Mouse (Mus musculus): Measurements from ENCODE around the gene Asic5. TPM values are rescaled to one million over a fixed set of nuclear protein-coding genes. Genes with fewer than 3 reads are reported as not detected.

Gene Asic5
- not detected for total RNA-seq (2021)
- long read RNA-seq, experiment 1, result 0 reads
- long read RNA-seq, experiment 2, result 0 reads

GRCm38 (mm10) chr3:81981990-81982389 lies at the start of gene Asic5:
TSS of gene Asic5 (plus strand) at chr3:81982290.
- intact Hi-C loops (cut with DNase I), result no loop called here
- DNase-seq (ENCODE audit: low spot score in 2 of 2), result no peak

GRCm38 (mm10) chr3:81933348-81933747 lies 48.7 kb upstream of the Asic5 start:
- intact Hi-C loops (cut with DNase I), result loop anchor here (5.0 kb wide), 2 partner anchors 99 to 419 kb away; no protein-coding TSS in a partner anchor
- no peak for DNase-seq (ENCODE audit: low spot score in 2 of 2)

GRCm38 (mm10) chr3:81938924-81939323 lies 43.2 kb upstream of the Asic5 start:
- intact Hi-C loops (cut with DNase I), result no loop called here

GRCm38 (mm10) chr3:81942341-81942740 lies 39.7 kb upstream of the Asic5 start:
- no peak for DNase-seq (ENCODE audit: low spot score in 2 of 2)
- intact Hi-C loops (cut with DNase I), result no loop called here

More at GRCm38 (mm10) chr3:81938924-81939323, 43.2 kb upstream of the Asic5 start:
- no peak for DNase-seq (ENCODE audit: low spot score in 2 of 2)

- DNase-seq (ENCODE audit: low spot score in 2 of 2), result no peak
- intact Hi-C loops (cut with DNase I), result no loop called here
Observed at GRCm38 (mm10) chr3:81943097-81943496, 39.0 kb upstream of the Asic5 start.

GRCm38 (mm10) chr3:81944851-81945393 lies 37.2 kb upstream of the Asic5 start:
- DNase-seq (ENCODE audit: low spot score in 2 of 2), result no peak
- intact Hi-C loops (cut with DNase I), result no loop called here

GRCm38 (mm10) chr3:81949048-81949447 lies 33.0 kb upstream of the Asic5 start:
- DNase-seq (ENCODE audit: low spot score in 2 of 2), result no peak
- intact Hi-C loops (cut with DNase I), result no loop called here

GRCm38 (mm10) chr3:81951785-81952184 lies 30.3 kb upstream of the Asic5 start:
- DNase-seq (ENCODE audit: low spot score in 2 of 2), result no peak
- intact Hi-C loops (cut with DNase I), result no loop called here

GRCm38 (mm10) chr3:81957484-81957883 lies 24.6 kb upstream of the Asic5 start:
- DNase-seq (ENCODE audit: low spot score in 2 of 2), result no peak
- intact Hi-C loops (cut with DNase I), result no loop called here

- no peak for DNase-seq (ENCODE audit: low spot score in 2 of 2)
- intact Hi-C loops (cut with DNase I), result no loop called here
Observed at GRCm38 (mm10) chr3:81961336-81961735, 20.8 kb upstream of the Asic5 start.

GRCm38 (mm10) chr3:81963768-81964167 lies 18.3 kb upstream of the Asic5 start:
- DNase-seq (ENCODE audit: low spot score in 2 of 2), result no peak
- intact Hi-C loops (cut with DNase I), result no loop called here

GRCm38 (mm10) chr3:81964596-81964995 lies 17.5 kb upstream of the Asic5 start:
- intact Hi-C loops (cut with DNase I), result no loop called here
- DNase-seq (ENCODE audit: low spot score in 2 of 2), result no peak

GRCm38 (mm10) chr3:81975607-81976006 lies 6.5 kb upstream of the Asic5 start:
- intact Hi-C loops (cut with DNase I), result no loop called here
- no peak for DNase-seq (ENCODE audit: low spot score in 2 of 2)

GRCm38 (mm10) chr3:81976102-81976501 lies 6.0 kb upstream of the Asic5 start, which contains the start of gene Tdo2:
TSS of gene Tdo2 (minus strand) at chr3:81976202.
- intact Hi-C loops (cut with DNase I), result no loop called here
- no peak for DNase-seq (ENCODE audit: low spot score in 2 of 2)

GRCm38 (mm10) chr3:81981576-81981975 lies 514 bp upstream of the Asic5 start:
- intact Hi-C loops (cut with DNase I), result no loop called here
- DNase-seq (ENCODE audit: low spot score in 2 of 2), result no peak

GRCm38 (mm10) chr3:81983120-81983895 lies 1.2 kb downstream of the Asic5 start:
- intact Hi-C loops (cut with DNase I), result no loop called here
- DNase-seq (ENCODE audit: low spot score in 2 of 2), result no peak

GRCm38 (mm10) chr3:81985100-81985499 lies 3.0 kb downstream of the Asic5 start:
- intact Hi-C loops (cut with DNase I), result no loop called here
- DNase-seq (ENCODE audit: low spot score in 2 of 2), result no peak

- no peak for DNase-seq (ENCODE audit: low spot score in 2 of 2)
- intact Hi-C loops (cut with DNase I), result no loop called here
Observed at GRCm38 (mm10) chr3:81986103-81986502, 4.0 kb downstream of the Asic5 start.

- intact Hi-C loops (cut with DNase I), result no loop called here
Observed at GRCm38 (mm10) chr3:81987628-81988027, 5.5 kb downstream of the Asic5 start.

GRCm38 (mm10) chr3:81989692-81990141 lies 7.6 kb downstream of the Asic5 start:
- intact Hi-C loops (cut with DNase I), result no loop called here
- no peak for DNase-seq (ENCODE audit: low spot score in 2 of 2)

More at GRCm38 (mm10) chr3:81987628-81988027, 5.5 kb downstream of the Asic5 start:
- no peak for DNase-seq (ENCODE audit: low spot score in 2 of 2)

- intact Hi-C loops (cut with DNase I), result no loop called here
- DNase-seq (ENCODE audit: low spot score in 2 of 2), result no peak
Observed at GRCm38 (mm10) chr3:81990531-81990930, 8.4 kb downstream of the Asic5 start.

Measured in left cerebral cortex, postnatal 14 days (tissue).